Mouse (Mus musculus): Measurements from ENCODE around the gene Cecr2.

Cecr2 gene

GRCm38 (mm10) chr6:120667422-120667781 is 1.2 kb downstream of the Cecr2 start:
- in situ Hi-C loops (cut with MboI, MseI), result no loop called here

DNA sequence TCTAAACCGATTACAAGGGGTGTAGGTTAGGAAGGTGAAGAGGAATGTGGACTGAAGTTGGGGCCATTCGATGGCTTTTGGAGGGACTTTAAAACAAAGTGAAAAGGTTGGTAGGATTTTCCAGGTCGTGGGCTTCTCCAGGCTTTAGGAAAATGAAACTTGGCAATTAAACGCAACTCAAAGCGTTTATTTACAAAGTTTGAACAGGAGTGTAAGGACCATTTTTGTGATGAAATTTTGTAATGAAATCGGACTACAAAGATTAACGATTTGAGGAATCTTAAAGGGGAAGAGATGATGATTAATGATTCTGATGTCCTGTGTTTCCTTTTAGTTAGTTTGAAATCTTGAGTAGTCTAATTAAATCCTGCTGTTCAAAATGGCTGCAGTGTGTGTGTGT is 1.7 kb downstream of the Cecr2 start:
- in situ Hi-C loops (cut with MboI, MseI), result no loop called here

- in situ Hi-C loops (cut with MboI, MseI), result no loop called here
These were observed 8.0 kb downstream of the Cecr2 start for GRCm38 (mm10) chr6:120674121-120674520.

DNA sequence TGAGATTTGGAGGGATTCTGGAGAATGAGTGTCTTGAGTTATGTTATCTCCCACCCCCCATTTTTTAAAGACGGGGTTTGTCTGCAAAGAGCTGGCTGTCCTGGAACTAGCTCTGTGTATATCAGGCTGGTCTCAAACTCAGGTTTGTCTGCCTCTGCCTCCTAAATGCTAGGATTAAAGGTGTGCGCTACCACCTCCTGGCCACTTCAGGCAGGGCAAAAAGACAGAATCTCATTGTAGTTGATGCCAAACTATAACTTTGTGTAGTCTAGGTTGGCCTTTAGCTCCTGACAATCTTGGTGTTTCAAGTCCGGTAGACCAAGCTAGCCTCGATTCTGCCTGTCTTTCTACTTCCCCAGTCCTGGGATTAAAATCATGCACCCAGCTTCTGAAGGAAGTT is 8.7 kb downstream of the Cecr2 start:
- in situ Hi-C loops (cut with MboI, MseI), result no loop called here

GRCm38 (mm10) chr6:120675979-120676378 is 9.8 kb downstream of the Cecr2 start:
- in situ Hi-C loops (cut with MboI, MseI), result no loop called here

DNA sequence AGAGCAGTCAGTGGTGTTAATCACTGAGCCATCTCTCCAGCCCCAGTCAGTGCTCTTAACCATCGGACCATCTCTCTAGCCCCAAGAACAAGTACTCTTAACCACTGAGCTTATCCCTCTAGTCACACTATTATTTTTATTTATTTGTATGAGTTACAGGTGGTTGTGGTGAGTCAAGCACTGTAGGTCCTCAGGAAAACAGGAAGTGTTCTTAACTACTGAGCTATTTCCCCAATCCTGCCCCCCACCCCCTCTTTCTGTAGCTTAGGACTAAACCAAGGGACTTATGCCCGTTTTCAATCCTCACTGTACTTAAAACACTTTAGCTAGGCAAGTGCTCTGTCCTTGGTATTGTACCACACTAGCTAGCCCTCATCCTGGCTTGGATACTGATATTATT is 17.2 kb downstream of the Cecr2 start:
- in situ Hi-C loops (cut with MboI, MseI), result no loop called here

DNA sequence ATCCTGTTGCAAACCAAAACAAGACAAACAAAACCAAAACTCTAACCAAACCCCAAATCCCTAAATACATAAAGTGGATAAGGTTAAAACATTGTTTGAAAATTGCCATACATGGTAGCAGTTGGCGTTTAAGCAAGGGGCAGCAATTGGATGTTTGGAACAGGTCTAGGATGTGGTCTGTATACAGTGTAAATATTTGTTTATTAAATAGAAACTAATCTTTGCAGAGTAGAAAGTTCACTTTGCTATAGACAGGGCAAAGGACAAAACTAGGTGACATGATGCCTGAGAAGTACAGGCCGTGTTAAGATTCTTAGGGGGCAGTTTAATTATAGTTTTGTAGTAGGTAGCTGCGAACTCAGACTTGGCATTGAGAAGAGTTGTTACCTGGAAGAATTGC is 18.6 kb downstream of the Cecr2 start:
- in situ Hi-C loops (cut with MboI, MseI), result no loop called here

GRCm38 (mm10) chr6:120686872-120687650 is 20.9 kb downstream of the Cecr2 start:
- in situ Hi-C loops (cut with MboI, MseI), result no loop called here

DNA sequence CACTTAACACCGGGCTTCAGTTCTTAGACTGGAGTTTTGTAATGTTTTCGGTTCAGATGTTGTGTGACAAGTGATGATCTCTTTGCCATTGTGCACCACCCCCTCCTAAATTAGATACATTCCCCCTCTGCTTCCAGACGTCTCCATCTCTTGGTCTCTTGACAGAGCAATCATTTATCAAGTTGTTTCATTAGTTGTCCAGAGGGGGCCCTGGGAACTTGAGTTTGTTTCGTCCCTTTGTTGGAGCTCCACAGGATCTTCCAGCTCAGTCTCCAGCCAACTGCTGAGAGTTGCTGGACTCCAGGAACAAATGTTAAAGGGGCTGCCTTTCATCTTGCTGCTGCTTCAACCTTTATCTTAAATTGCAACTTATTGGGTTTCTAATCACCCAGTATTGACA is 34.1 kb downstream of the Cecr2 start:
- in situ Hi-C loops (cut with MboI, MseI), result no loop called here

GRCm38 (mm10) chr6:120704376-120704775 is 38.2 kb downstream of the Cecr2 start:
- in situ Hi-C loops (cut with MboI, MseI), result no loop called here

DNA sequence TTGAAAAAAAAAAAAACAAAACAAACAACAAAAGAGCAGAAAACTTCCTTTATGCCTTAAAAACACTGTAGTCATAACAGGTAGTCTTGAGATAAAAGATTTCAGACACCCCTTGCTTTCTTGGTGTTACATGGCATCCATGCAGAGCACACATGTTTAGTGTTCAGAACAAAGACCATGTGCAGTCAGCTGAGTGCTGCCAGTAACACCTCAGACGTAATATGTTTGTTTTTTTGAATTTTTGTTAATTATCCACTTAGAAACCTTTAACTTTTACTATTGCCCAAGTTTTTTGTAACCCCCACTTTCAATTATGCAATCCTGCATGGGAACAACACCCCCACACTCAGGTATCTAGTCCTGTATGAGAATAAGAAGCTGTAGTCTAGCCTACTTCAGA is 42.6 kb downstream of the Cecr2 start:
- in situ Hi-C loops (cut with MboI, MseI), result no loop called here

DNA sequence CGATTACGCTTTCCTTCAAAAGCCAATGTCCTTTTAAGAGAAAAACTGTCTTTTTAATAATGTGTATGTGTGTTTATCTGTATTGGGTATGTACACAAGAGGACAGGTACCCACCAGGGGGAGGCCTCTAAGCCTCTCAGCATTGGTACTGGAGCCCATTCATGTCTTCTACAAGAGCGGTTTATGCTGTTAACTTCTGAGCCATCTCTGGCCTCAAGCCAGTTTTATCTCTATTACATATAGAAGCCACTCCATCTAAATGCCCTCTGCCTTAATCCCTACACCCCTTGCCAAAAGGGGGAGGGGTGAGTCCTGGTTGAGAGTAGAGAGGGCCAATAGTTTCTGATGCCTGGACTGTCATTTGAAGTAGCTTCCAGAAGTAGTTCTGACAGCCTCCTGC is 48.6 kb downstream of the Cecr2 start:
- in situ Hi-C loops (cut with MboI, MseI), result no loop called here

DNA sequence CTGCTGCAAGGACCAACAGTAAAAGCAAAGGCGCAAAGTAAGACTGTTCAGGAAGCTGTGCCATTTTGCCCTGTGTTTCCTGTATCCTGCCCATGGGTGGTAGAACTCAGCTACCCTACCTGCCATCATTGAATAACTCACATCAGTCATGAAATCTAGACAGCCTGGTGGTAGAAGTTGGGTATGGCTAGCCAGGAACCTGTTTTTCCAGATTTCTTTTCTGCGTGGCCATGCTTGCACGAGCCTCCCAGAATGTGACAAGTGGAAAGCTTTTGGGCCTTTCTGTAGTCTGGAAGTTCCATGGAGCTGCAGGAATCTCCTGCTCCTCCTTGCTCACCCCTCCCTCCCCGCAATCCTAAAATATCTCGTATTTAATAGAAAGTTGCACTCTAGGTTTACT is 49.1 kb downstream of the Cecr2 start:
- in situ Hi-C loops (cut with MboI, MseI), result no loop called here

DNA sequence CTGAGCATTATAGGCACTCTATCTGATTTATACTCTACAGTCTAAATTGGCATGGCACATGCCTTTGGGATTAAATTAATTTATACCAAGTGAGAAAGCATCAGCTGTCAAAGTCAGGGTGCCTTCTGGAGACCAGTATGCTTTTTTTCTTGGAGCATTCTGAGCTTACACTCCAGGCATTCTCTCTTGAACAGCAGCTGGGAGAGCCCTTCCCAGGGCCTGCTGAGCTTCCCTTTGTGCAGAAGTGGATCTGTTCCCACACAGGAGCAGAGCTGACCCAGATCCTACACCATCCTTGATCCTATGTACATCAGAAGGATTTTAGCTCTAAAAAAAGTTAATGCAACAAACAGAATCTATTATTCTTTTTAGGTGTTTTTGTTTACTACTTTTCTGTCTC is 49.7 kb downstream of the Cecr2 start:
- in situ Hi-C loops (cut with MboI, MseI), result no loop called here

DNA sequence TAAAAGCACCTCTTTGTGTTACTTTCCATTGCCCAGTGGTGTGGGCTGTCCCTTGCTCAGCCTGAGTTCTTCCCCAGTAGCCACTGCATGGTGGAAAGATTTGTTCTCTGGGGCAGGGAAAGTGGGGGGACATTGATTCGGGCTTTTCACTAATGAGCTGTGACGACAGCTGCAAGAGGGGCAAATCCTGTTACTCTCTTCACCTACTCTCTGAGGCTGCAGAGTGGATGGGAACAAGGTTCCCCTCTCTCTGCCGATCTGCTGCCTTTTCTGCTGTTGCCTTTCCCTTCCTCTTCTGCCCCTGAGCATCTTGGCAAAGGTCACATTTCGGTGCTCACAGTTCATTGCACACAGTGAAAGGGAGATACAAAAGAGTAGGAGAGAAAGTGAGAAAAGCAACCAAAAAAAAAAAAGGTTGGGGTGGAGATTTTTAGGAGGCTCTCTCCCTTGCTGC is 50.4 kb downstream of the Cecr2 start:
- in situ Hi-C loops (cut with MboI, MseI), result no loop called here

DNA sequence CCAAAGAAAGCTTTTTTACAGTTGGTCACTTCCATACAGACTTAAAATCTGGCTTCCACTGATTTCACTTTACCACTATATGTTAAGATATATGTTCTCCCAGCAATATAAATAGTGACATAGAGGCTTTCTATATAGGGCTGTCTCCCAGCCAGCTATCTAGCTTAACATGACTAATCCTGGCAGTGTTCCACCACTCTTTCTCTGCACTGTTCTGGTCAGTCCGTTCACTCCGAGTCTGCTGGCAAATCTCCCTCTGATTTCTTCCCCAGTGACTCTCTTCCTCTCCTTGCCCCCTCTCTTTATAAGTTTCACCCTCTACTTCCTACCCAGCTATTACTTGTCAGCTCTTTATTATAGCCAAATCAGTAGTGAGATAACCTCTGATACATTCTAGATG is 59.8 kb downstream of the Cecr2 start:
- in situ Hi-C loops (cut with MboI, MseI), result no loop called here

- in situ Hi-C loops (cut with MboI, MseI), result loop anchor here (5.0 kb wide), 1 partner anchor 194 kb away; no protein-coding TSS in a partner anchor
These were observed 69.8 kb downstream of the Cecr2 start for GRCm38 (mm10) chr6:120736011-120736410.

DNA sequence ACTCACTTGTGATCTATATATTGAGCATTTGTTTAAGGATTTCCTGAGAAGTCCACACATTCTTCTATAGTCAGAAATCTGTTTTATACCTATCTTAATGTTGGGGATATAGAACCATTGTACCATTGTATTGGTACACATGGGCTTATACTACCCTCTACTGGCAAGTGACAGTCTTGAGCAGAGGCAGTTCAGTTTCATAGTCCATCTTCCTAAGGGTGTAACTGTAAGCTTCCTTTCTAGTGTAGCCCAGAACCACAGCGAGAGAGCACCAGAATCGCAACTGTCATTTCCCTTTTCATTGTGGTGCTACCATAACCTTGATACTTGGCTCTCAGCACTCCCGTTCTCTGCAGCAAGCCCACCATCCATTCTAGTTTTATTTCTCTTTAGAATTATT is 70.4 kb downstream of the Cecr2 start:
- in situ Hi-C loops (cut with MboI, MseI), result loop anchor here (5.0 kb wide), 1 partner anchor 194 kb away; no protein-coding TSS in a partner anchor

GRCm38 (mm10) chr6:120743130-120743529 is 77.0 kb downstream of the Cecr2 start:
- in situ Hi-C loops (cut with MboI, MseI), result no loop called here

DNA sequence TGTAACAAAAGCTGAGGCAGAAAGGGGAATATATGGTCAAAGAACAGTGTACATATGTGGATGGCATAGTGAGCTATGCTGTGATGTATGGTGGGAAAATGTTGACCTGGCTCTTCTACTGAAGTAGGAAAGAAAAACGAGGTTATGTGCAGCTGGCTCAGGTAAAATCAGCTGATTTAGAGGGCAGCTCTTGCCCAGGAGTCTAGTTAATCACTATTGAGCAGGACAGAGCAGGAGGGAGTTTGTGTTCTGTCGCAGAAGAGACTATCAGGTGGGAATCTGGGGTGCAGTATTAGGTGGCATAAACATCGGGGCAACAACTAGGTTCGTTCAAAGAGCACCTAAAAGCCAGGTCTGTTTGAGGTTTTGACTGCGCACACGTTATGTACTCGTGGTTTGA is 78.1 kb downstream of the Cecr2 start:
- in situ Hi-C loops (cut with MboI, MseI), result no loop called here

GRCm38 (mm10) chr6:120746416-120746815 is 80.2 kb downstream of the Cecr2 start:
- in situ Hi-C loops (cut with MboI, MseI), result no loop called here

GRCm38 (mm10) chr6:120761151-120761550 is 95.0 kb downstream of the Cecr2 start:
- in situ Hi-C loops (cut with MboI, MseI), result no loop called here

DNA sequence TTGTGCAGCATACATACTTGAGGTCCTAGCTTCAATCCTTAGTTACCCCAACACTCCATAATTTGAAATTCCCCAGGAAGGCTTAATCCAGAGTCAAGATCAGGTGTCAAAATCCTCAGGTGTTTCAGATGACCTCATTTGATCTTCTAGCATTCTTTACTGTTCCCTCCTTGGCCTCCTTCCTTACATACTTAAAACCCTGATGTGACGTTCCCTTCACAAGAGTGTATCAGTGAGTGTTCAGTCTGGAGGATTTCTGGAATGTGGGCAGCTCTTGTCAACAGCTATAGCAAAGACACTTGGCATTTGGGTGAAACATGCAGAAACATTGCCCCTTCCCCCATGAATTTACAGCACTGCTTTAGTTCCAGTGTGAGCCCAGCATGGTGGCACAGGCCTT is 103.8 kb downstream of the Cecr2 start:
- in situ Hi-C loops (cut with MboI, MseI), result no loop called here

- in situ Hi-C loops (cut with MboI, MseI), result no loop called here
These were observed 105.2 kb downstream of the Cecr2 start for GRCm38 (mm10) chr6:120771366-120771765.

Measured in T-helper 2 cell (primary cell).